8 mouse cellular contexts compared by ENCODE assay signal in the genomic region with DNA sequence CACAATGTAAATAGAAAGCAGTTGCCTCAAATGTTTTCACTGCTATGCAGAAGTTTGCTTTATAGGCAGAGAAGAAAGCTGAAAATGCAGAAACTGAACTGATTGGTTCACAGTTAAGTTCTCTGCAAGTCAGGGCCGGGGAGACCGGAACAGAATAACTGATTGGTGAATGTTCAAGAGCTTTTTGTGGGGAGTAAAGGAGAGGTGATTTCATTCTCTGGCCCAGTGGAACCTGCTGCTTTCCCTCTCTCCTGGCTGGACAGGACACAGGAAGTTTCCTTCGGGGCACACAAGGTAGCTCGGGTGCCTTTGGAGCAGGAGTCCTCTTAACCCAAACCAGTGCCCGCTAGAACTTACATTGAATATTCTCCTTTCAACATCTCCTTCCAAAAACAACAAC. TPM values are rescaled to one million over a fixed set of nuclear protein-coding genes. Genes with fewer than 3 reads are reported as not detected.
DNase-seq lines count a peak whose midpoint lies in the region; ATAC-seq lines count a peak whose summit lies in the region.

No protein-coding gene starts in this region.

- H3K27ac ChIP-seq in embryonic facial prominence, embryonic 13.5 days = 0 out of 2 replicates have a peak overlapping the region, but pooled peaks have one; percentile 90
- peak overlapping the region; percentile 93; the same call in 1 of the 2 replicates for H3K27ac ChIP-seq in limb, embryonic 10.5 days
- no peak overlapping the region for H3K27ac ChIP-seq in midbrain, embryonic 11.5 days (ENCODE audit: low read depth, low read length)

- H3K4me2 ChIP-seq in embryonic facial prominence, embryonic 13.5 days = peak overlapping the region; percentile 72
- peak overlapping the region; percentile 50; the same call in 1 of the 2 replicates for H3K4me2 ChIP-seq in midbrain, embryonic 11.5 days

- H3K27me3 ChIP-seq in embryonic facial prominence, embryonic 13.5 days = no peaks in the 10 kb centered on the region
- no peaks in the 10 kb centered on the region for H3K27me3 ChIP-seq in limb, embryonic 10.5 days (ENCODE audit: low read depth, poor library complexity, severe bottlenecking)
- no peaks in the 10 kb centered on the region for H3K27me3 ChIP-seq in midbrain, embryonic 11.5 days (ENCODE audit: control insufficient read depth, insufficient read depth, low read length)

- H3K36me3 ChIP-seq in embryonic facial prominence, embryonic 13.5 days = no peaks in the 10 kb centered on the region
- H3K36me3 ChIP-seq in limb, embryonic 10.5 days = no peaks in the 10 kb centered on the region
- H3K36me3 ChIP-seq in midbrain, embryonic 11.5 days (ENCODE audit: control insufficient read depth, insufficient read depth, low read length) = no peaks in the 10 kb centered on the region

- 39% methylated on average over 5 of the region's 5 CpGs for WGBS in embryonic facial prominence, embryonic 13.5 days
- WGBS in limb, embryonic 10.5 days = 66% methylated on average over 5 of the region's 5 CpGs
- 75% methylated on average over 5 of the region's 5 CpGs for WGBS in midbrain, embryonic 11.5 days

- peak; percentile 71 for DNase-seq in CD4-positive, CD25-positive, alpha-beta regulatory T cell, adult 2 months (ENCODE audit: low read depth, low spot score)
- peak; percentile 52 for DNase-seq in Muller cell, postnatal 12 days (ENCODE audit: inconsistent ontology term)
- peak; percentile 32 for DNase-seq in heart, postnatal 4 days
- no peak for DNase-seq in limb, embryonic 10.5 days (ENCODE audit: low spot score)
- peak; percentile 88 for DNase-seq in midbrain, embryonic 11.5 days (ENCODE audit: low spot score, missing footprints)
- peak; percentile 15 to 38 for DNase-seq in thymus, adult 18-20 months
- DNase-seq in frontal cortex, postnatal 14 days (ENCODE audit: low spot score in 2 of 2) = no peak

- no peaks in the 10 kb centered on the region for H3K4me1 ChIP-seq in embryonic facial prominence, embryonic 13.5 days
- peaks cover 9% of the 10 kb centered on the region; the same call in 1 of the 2 replicates for H3K4me1 ChIP-seq in limb, embryonic 10.5 days
- H3K4me1 ChIP-seq in midbrain, embryonic 11.5 days (ENCODE audit: control insufficient read depth, insufficient read depth, low read length) = no peaks in the 10 kb centered on the region

- H3K9me3 ChIP-seq in embryonic facial prominence, embryonic 13.5 days = no peaks in the 10 kb centered on the region; the same call in 1 of the 2 replicates
- H3K9me3 ChIP-seq in limb, embryonic 10.5 days (replicated peaks) = no peaks in the 10 kb centered on the region
- no peaks in the 10 kb centered on the region for H3K9me3 ChIP-seq in midbrain, embryonic 11.5 days (ENCODE audit: control insufficient read depth, low read length)

- peak overlapping the region; percentile 67 for H3K4me3 ChIP-seq in embryonic facial prominence, embryonic 13.5 days
- peak overlapping the region; percentile 76 for H3K4me3 ChIP-seq in limb, embryonic 10.5 days
- no peak overlapping the region for H3K4me3 ChIP-seq in midbrain, embryonic 11.5 days (ENCODE audit: low read depth, low read length)

- ATAC-seq in embryonic facial prominence, embryonic 13.5 days (ENCODE audit: insufficient number of reproducible peaks, insufficient read depth, low FRiP score, low TSS enrichment, low read depth) = no peak
- ATAC-seq in midbrain, embryonic 11.5 days (ENCODE audit: low FRiP score) = no peak

- H3K9ac ChIP-seq in embryonic facial prominence, embryonic 13.5 days = no peak overlapping the region; the same call in 1 of the 2 replicates
- H3K9ac ChIP-seq in midbrain, embryonic 11.5 days (ENCODE audit: low read length) = no peak overlapping the region

RNA-seq across cellular contexts. Expression of gene Nmi, which starts 1.2 kb away (rescaled TPM):
- 15.5 and 18.4 TPM in 2 replicates for polyA plus RNA-seq in embryonic facial prominence, embryonic 13.5 days (2015; fragmentation: Nextera tagmentation; extraction: Ambion mirVana)
- 1 to 10 TPM; 7.0 to 7.5 TPM for total RNA-seq in heart, postnatal 4 days (2021)
- polyA plus RNA-seq in limb, embryonic 10.5 days (2016; fragmentation: Nextera tagmentation; extraction: Ambion mirVana) = 5.8 and 6.3 TPM in 2 replicates
- polyA plus RNA-seq in midbrain, embryonic 11.5 days (2014; fragmentation: Nextera tagmentation; extraction: Ambion mirVana) = 5.4 and 6.6 TPM in 2 replicates

RNA-seq across cellular contexts. Expression of gene Rbm43, which starts 37.2 kb away (rescaled TPM):
- polyA plus RNA-seq in embryonic facial prominence, embryonic 13.5 days (2015; fragmentation: Nextera tagmentation; extraction: Ambion mirVana) = 14.4 and 14.8 TPM in 2 replicates
- 1 to 10 TPM; 8.6 to 9.2 TPM for total RNA-seq in heart, postnatal 4 days (2021)
- 8.9 and 9.0 TPM in 2 replicates for polyA plus RNA-seq in limb, embryonic 10.5 days (2016; fragmentation: Nextera tagmentation; extraction: Ambion mirVana)
- polyA plus RNA-seq in midbrain, embryonic 11.5 days (2014; fragmentation: Nextera tagmentation; extraction: Ambion mirVana) = 5.7 and 6.4 TPM in 2 replicates

Comparison
In these comparisons a context has a peak if more than half of its experiments do, and no peak if none do; other contexts are left out.
1. DNase-seq: peak in CD4-positive, CD25-positive, alpha-beta regulatory T cell, adult 2 months (single experiment), Muller cell, postnatal 12 days (single experiment), heart, postnatal 4 days (single experiment), midbrain, embryonic 11.5 days (single experiment) and thymus, adult 18-20 months (2 of 2); none in limb, embryonic 10.5 days (single experiment) and frontal cortex, postnatal 14 days (0 of 2).